Mouse (Mus musculus) mouse embryonic stem cell (cell line): ENCODE data around the gene Otog.

Experiments used
- in situ Hi-C, 2 experiments: fragments of 300-500 bp; cut with MboI; formaldehyde crosslinking; loops; 1 replicate in 1 of 2; 3 replicates in 1 of 2; pipeline ENCODE4 v1.14.3; 2019 to 2020; ENCODE audit warnings: low sequenced_read_pairs in 2 of 2, low pct_unique_long_range_greater_than_20kb in 1 of 2, mixed read lengths in 1 of 2; ENCODE audit not compliant: unreplicated experiment in 1 of 2

Gene Otog

DNA sequence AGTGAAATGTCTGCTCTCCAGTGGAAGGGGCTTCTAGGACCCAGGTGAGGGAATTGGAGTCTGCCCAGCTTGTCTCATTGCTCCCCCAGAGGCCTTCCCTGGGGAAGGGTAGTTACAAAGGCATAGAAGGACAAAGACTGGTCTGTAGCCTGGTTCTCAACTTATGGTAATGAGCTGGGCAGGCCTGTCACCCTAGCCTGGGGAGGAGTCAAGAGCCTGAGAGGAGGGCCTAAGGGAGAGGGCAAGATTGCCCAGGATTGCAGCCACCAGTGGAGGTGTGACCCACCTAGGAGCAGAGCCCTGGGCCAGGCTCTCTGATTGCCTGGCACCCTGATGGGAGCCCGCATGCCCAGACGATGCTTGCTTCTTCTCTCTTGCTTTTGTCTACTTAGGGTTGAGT lies at the start of gene Otog:
Gene Otog, plus strand, starts transcription at position 292 of the 400 bp plus-strand sequence.
- in situ Hi-C loops = no loop called here

DNA sequence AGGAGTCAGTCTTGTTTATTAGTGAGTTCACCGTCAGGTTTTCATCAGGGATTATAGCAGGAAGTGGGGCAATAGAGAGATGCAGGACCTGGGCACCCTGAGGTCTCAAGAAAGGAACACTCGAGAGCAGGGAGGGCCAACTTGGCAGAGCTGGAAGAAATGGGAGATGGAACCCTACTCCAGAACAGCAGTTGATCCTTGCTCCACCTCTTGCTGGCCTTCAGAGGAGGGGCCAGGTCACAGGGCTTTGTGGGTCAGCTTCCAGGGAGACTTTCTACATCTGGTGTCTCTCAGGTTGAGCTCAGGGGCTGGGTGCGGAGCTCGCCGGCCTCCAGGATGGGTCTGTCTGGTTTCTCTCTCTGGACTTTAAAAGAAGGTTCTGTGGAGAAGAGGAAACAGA lies 45.4 kb upstream of the Otog start:
- in situ Hi-C loops = no loop called here

DNA sequence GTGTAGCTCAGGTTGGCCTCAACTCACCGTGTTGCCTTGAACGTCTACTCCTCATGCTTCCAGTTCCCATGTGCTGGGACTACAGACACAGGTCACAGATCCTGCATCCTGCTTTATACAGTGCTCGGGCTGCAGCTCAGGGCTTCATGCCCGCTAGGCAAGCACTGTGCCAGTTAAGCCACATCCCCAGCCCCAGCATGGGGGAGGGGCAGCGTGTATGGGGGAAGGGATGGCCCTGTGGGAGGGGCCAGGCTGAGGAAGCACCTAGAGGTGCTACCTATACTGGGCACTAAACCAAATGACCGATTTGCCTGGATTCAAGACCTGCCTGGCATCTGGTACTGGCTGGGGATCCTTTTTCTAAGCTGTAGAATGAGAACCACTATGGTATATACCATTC lies 40.8 kb upstream of the Otog start:
- in situ Hi-C loops = loop anchor here (5.0 to 10.0 kb wide), 2 partner anchors 103 to 105 kb away; no protein-coding TSS in a partner anchor

DNA sequence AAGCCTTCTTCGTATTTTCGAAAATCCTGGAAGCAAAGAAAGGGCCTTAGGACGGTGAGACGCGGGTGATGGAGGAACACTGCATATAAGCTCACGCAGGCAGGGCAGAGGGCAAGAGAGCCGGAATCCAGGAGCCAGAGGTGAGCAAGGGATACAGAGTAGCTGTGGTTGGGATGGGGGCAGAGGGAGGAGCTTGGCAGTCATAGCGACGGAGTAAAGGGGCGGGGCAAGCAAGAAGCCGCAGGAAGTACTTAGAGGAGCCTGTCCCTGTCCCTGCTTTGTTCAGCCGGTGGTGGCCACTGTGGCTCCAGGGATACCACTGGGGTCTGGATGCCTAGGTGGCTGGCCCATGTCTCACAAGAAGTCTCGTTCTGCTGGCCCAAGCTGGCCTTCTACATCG lies 39.1 kb upstream of the Otog start:
- in situ Hi-C loops = loop anchor here (5.0 to 10.0 kb wide), 2 partner anchors 104 to 107 kb away; no protein-coding TSS in a partner anchor

DNA sequence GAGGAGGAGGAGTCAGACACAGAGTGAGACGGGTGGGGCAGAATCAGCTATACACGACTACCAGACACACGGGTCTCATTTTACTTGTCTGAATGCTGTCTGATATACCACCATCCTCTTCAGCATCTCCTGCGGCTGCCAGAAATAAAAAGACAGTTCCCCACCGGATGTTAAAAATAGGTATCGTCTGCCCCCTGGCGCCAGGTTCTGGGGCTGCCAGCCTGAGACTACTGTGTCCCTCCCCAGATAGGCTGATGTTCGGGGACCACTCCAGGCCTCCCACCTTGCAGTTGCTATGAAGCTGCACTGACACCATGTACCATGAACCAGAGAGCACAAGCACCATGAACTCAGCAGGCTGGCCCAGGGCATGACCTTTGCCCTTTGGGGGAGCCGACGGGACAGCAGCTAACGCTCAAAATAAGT lies 36.7 kb upstream of the Otog start:
- in situ Hi-C loops = loop anchor here (5.0 to 10.0 kb wide), 2 partner anchors 107 to 109 kb away; no protein-coding TSS in a partner anchor

DNA sequence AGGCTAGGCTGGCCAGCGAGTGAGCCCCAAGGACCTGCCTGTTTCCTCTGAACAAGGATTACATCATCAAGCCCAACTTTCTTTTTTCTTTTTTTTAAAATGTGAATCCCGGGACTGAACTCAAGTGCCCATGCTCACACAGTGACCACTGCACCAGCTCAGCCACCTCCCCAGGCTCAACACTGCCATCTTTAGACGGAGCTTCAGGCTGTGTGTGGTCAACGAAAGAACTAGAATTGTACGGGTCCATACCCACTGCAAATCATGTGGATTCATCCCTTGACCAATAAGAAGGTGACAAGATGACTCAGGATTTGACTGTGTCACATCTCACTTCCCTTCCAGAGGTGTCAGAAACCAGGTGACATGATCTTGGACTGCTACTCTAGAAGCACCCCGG lies 36.0 kb upstream of the Otog start:
- in situ Hi-C loops = loop anchor here (5.0 to 10.0 kb wide), 2 partner anchors 107 to 110 kb away; no protein-coding TSS in a partner anchor

DNA sequence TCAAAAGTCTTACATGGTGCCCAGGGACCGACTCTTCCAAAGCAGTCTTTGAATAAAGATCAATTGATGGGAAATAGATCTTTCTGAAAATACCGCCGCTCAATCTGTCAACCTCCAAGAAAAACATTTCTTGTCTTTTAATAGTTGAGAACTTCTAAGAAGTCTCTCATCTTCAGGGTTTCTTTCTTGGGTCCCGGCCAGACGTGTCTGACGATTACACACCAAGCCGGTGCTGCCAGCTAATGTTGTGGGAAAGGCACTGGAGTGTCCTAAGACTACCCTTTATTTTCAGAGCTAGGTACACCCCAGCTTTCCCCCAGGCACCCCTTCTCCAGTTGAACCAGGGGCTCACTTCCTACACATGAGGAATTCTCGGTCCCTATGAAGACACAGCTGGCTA lies 32.7 kb upstream of the Otog start:
- in situ Hi-C loops = loop anchor here in 1 of 2 experiments (10.0 kb wide), 1 partner anchor 113 kb away; no protein-coding TSS in a partner anchor

DNA sequence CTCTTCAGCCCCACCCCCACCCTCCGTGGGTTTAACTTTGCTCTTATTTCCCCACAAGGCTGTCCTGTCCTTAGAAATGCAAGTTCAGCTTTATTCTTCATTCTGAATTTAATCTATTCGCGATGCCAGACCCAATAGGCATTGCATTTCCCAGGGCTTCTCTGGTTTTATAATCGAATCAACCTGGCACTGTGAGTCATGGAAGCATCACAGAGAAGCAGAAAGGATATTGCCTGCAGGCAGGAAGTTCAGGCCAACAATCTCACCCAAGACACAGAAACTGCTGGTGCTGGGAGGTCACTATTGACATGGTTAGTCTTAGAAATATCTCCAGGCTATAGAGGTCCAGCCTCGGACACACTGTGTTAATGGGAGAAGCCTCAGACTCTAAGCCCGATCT lies 30.5 kb upstream of the Otog start:
- in situ Hi-C loops = no loop called here

DNA sequence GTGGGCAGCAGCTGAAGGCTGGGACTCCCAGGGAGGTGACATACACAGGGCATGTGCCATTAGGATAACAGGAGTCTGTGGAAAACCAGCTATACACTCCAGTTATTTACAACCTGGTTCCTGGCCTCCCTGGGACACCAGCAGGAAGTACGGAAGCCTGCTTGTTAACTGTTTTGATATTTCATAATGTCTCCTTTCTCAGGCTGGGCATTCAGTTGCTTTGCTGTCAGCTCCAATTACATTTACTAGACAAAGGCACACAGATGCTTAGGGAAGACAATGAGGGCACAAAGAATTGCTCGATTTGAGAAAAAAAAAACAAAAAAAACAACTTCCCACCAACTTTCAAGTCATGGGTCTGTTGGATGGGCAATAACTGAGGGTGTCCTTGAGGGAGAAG lies 24.3 kb upstream of the Otog start:
- in situ Hi-C loops = no loop called here

DNA sequence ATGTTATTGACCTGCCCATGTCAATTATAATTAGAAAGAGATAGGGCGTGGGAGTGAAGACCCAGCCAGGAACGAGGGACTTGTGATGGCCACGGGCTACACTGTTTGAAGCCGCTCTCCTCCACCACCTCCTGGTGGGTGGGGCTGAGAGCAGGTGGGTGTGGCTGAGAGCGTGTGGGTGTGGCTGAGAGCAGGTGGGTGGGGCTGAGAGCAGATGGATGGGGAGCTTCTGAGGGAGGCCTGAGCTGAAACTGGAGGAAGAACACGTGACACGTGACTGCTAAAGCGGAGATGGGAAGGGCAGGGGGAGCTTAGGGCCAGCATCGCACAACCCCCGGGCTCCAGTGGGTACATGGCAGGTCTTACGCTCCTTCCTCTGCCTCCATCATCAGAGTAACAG lies 22.4 kb upstream of the Otog start:
- in situ Hi-C loops = no loop called here

DNA sequence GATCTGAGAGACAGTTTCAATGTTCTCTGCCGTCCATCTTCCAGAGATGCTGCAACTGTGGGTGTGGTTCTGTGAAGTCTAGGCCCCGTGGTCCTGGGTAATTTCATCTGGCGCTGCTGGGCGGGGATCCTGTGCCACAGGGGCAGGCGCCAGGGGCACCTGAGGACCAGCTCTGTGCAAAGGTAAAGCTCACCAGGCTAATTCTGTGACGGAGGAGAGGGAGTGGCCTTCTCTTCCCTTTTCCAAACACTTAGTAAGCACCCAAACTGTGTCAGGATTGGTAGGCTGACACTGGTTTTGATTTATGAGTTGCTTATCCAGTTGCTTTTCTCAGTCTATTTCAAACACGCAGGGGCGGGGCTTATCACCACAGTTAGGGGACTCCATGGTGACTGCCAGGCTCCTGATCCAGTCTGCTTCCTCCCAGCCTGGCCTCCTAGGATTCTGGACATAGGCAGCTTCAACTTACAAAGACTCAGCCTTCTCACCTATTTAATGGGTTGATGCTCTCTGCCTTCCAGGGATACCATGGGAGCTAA lies 20.1 kb upstream of the Otog start:
- in situ Hi-C loops = no loop called here

DNA sequence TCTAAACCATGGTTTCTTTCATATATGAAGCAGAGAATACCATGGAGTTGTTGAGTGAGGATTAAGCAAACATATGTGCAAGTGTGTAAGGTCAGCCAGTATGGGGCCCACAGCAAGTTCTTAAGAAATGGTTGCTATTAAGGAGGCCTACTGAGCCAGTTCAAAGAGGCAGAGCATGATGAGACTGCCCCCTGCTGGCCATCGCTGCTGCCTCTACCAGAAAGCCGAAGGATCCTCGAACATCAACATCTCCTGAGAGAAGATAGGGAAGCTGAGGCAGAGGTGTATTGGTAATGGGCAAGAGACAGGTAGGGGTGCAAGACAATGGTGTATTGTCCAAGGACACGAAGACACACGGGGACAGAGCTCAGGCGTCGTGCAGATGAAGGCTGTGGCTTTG lies 14.5 kb upstream of the Otog start:
- in situ Hi-C loops = no loop called here

DNA sequence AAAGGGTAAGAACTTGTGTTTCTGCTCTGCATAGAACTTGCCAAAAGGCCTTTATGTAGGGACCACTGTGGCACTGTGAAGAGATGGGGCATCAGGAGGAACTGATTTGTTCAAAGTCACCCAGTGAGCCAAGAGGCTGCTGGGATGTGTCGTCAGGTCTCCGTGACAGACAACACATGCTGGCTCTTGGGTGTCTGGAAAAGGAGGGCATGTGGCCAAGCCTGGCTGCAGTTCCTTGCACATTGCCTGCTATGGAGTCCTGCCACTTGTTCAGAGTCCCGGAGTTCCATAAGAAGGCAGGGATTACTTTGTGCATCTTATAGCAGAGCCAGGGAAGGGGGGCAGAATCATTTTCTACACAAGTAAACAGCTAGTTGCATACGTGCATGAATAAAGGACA lies 13.9 kb upstream of the Otog start:
- in situ Hi-C loops = no loop called here

DNA sequence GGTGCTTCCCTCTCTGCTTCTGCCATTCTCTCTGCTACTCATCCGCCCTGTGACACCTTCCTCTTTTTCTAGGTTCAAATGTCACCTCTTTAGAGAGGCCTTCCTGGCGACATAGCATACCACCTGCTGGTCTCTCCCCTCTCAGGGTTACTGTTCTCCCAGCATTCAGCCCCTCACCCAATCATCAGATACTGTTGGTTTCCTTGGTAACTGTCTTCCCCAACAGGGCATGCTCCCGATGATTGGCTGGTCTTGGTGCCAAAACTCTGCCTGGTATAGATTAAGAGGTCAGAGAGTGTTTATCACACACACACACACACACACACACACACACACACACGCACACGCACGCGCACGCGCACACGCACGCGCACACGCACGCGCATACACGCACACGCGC lies 4.8 kb upstream of the Otog start:
- in situ Hi-C loops = no loop called here

DNA sequence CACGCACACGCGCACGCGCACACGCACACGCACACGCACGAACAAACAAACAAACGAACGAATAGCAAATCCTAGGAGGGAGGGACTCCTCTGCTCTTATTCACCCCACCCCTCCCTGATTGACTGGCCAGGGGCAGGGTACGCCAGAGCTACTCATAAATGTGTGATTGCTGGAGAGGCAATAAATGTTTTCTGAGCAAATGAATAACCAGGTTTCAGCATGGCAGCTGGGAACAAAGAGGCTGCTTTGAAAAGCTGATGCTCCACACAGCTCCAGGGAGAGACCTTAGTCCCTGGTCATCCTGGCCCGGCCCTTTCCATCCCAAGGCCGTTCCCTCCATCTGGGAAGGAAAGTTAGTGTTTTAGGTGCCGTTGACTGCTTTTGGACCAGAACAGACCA lies 4.4 kb upstream of the Otog start:
- in situ Hi-C loops = no loop called here

DNA sequence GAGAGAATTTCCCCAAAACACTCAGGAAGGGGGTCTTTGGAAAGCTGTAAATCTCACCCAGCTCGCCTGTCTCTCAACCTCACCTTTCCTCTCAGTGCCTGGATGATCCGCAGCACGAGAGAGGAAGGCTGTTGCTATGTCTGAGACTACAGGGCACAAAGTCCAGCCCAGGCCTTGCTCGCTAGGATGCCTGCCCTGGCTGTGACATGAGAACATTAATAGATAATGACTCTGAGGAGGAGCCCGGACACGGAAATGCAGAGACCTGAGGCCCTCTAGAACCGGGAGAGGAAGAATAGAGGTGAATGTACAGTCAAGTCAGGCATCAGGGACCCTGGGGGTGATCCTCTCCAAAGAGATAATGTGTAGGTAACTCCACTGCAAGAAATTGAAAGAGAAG lies 3.6 kb upstream of the Otog start:
- in situ Hi-C loops = no loop called here

DNA sequence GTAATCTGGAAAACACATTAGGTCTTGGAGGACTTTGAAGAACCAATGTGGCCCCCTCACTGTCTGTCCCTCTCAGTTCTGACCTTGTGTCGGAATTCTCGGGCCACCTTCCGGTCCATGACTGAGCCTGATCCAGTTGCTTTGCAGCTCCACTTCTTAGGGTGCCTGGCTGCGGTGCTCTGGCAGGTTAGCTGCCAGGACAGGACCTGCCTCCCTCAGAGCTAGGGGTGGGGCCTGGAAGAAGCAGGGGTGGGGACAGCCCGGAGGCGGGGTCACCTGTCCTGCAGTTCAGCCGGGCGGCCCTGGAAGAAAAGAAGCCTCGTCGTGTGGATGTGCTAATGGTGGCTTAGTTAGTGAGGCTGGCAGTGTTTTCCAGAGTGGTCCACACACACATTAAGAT lies 2.4 kb upstream of the Otog start, which contains the start of gene Ush1c:
Gene Ush1c, minus strand, starts transcription at position 158 of the 400 bp plus-strand sequence.
- in situ Hi-C loops = no loop called here

DNA sequence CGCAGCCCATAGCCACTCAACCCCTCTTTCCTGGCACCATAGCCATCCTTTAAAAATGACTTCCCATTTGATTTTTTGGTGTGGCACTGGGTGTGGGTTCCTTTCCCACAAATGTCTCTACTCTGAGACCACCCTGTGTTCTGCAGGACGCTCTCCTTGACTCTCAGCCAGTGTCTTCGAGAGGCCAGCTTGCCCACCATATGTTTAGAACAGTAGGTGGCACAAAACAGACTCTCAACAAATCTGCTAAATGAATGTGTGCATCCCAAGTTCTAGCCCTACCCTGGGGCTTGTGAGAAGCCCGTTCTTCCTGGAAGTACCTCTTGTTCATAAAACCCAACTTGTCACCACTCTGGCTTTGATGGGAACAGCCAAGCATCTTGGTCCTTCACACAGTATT lies 696 bp upstream of the Otog start:
- in situ Hi-C loops = no loop called here

DNA sequence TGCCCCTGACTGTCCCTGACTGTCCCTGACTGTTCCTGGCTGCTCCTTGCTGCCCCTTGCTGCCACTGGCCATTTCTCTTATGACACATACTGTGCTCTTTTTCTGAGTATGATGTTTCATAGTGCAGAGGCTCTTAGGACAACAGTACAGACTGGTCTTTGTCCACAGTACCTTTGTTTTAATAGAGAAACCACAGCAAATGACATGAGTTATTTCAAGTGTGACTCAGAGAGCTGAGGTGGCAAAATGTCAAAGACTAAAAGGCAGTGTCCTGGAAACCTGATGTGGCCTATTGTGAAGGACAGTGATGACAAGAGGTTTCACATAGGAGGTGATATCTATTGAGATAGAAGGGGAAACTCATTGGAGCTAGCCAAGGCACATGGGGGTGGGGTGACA lies 6.1 kb downstream of the Otog start:
- in situ Hi-C loops = no loop called here

DNA sequence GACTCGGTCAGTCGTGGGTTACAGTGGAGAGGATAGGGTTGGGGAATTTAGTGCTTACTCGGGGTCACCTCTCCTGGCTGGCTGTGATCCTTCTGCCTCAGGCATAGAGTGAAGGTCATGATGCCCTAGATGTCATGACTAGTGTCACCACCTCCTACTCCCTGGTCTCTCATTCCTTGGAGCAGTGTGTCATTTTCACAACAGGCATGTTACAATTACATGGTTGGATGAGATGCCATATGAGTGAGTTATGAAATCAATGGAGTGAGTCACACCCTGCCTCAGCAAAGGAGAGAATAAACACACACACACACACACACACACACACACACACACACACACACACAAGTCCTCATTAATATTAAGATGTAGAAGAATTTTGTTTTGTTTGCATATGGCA lies 6.8 kb downstream of the Otog start:
- in situ Hi-C loops = no loop called here

DNA sequence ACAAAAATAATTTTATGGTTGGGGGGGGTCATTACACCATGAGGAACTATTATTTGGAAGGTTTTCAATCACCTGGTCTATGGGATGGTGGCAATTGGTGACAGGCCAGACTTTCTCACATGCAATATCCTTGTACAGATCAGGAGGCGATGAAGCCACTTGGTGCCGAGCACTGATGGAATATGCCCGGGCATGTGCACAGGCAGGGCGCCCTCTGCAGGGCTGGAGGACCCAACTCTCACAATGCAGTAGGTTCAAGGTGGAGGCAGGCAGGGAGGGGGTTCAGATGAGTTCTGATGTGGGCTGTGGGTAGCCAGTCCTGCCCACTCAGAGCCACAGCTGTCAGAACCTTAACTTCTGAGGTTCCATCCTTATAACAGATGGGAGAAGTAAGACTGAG lies 11.1 kb downstream of the Otog start:
- in situ Hi-C loops = no loop called here
